Mouse (Mus musculus) left cerebral cortex, adult 2 months (tissue): ENCODE data around the gene 1700001C02Rik. TPM values are rescaled to one million over a fixed set of nuclear protein-coding genes. Genes with fewer than 3 reads are reported as not detected.

ENCODE experiments used
- DNase-seq, 2 experiments: peaks; one replicate each; pipeline ENCODE4 v3.0.0; 2021 to 2022; ENCODE audit warnings: low spot score in 2 of 2, mixed read lengths in 1 of 2; ENCODE audit errors: extremely low spot score in 1 of 2
- H3K27ac ChIP-seq: fragments of 200-600 bp; 2 replicates; pipeline ENCODE4 v1.8.1; 2022
- H3K4me3 ChIP-seq: fragments of 200-600 bp; 2 replicates; pipeline ENCODE4 v1.8.1; 2022
- CTCF ChIP-seq: fragments of 200-600 bp; IDR thresholded peaks from 2 replicates; pipeline ENCODE4 v1.8.1; 2022; ENCODE audit warnings: antibody characterized with exemption, mild to moderate bottlenecking, moderate library complexity
- intact Hi-C: fragments of 180-260 bp; cut with DNase I; formaldehyde crosslinking; loops from one replicate; pipeline ENCODE4 v1.15.1; 2025
- long read RNA-seq, 2 experiments: library from polyadenylated mRNA; stranded (forward); transcript quantifications; one replicate each; pipeline ENCODE4 v2.0.0; 2021; ENCODE audit warnings: borderline mapping rate in 2 of 2
- total RNA-seq, 2 experiments: library from RNA; stranded (reverse); gene quantifications; 2 replicates each; pipeline ENCODE4 v1.2.3; 2021

1700001C02Rik gene
- not detected for total RNA-seq
- long read RNA-seq, experiment 1 = 0 reads
- long read RNA-seq, experiment 2 = 0 reads

- intact Hi-C loops = no loop called here
- H3K27ac ChIP-seq = no peak within 1 kb of the TSS
- no peak for DNase-seq
- H3K4me3 ChIP-seq = peak within 1 kb of the TSS; percentile 28
- no peak for TF ChIP-seq CTCF
Measured at GRCm38 (mm10) chr5:30465861-30466260, at the start of gene 1700001C02Rik. Gene 1700001C02Rik, plus strand, starts transcription at chr5:30466047.

- no peak overlapping the region for H3K27ac ChIP-seq
- intact Hi-C loops = loop anchor here (2.0 kb wide), 1 partner anchor 26 kb away; no protein-coding TSS in a partner anchor
- H3K4me3 ChIP-seq = no peak overlapping the region
- no peak for DNase-seq
- TF ChIP-seq CTCF = no peak
Measured at GRCm38 (mm10) chr5:30416665-30417064, 49.2 kb upstream of the 1700001C02Rik start.

DNA sequence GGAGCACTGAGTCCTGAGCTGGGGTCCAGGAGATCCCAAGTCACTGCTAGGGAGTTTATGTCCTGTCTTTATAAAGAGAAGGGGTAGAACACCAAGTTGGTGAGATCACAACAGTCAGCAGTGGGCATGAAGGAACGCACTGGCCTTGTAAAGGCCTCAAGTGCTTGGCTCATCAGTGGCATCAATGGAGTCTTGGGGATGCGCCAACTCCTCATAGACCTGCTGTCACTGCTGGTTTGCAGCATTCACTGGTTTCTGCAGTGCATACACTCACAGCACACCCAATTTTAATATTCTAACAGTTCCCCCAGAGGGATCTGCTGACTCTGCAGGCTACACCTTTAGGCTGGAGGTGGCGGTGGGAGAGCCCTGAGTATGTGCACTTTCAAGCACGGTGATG lies 42.7 kb upstream of the 1700001C02Rik start:
- H3K27ac ChIP-seq = no peak overlapping the region
- intact Hi-C loops = loop anchor here (1.0 kb wide), 3 partner anchors 53 to 215 kb away; no protein-coding TSS in a partner anchor
- TF ChIP-seq CTCF = no peak
- H3K4me3 ChIP-seq = no peak overlapping the region
- no peak for DNase-seq

- peak; percentile 88 for TF ChIP-seq CTCF
- Histone ChIP-seq H3K4me3 (no peak overlapping the region), H3K27ac (no peak overlapping the region)
- intact Hi-C loops = loop anchor here (1.0 kb wide), 3 partner anchors 53 to 215 kb away; no protein-coding TSS in a partner anchor
- peak; percentile 67 to 69 for DNase-seq
Measured at GRCm38 (mm10) chr5:30423572-30424244, 42.1 kb upstream of the 1700001C02Rik start.

GRCm38 (mm10) chr5:30427406-30427805 lies 38.4 kb upstream of the 1700001C02Rik start:
- DNase-seq = no peak
- intact Hi-C loops = no loop called here
- no peak for TF ChIP-seq CTCF

DNA sequence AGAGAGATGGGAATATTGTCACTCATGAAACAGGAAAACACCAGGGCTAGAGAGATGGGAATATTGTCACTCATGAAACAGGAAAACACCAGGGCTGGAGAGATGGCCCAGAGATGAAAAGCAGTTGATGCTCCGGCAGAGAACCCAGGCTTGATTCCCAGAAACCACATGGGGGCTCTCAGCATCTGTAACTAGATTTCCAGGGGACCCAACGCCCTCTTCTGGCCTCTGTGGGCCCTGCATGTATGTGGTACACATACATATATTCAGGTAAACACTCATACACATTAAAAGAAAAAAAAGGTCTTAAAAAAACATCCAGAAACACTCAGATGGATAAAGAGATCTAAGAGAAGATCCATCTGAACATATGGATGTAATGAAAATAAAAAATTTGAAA lies 26.9 kb upstream of the 1700001C02Rik start:
- intact Hi-C loops = no loop called here
- H3K27ac ChIP-seq = no peak overlapping the region

More at GRCm38 (mm10) chr5:30427406-30427805, 38.4 kb upstream of the 1700001C02Rik start:
- Histone ChIP-seq H3K27ac (no peak overlapping the region), H3K4me3 (no peak overlapping the region)

DNA sequence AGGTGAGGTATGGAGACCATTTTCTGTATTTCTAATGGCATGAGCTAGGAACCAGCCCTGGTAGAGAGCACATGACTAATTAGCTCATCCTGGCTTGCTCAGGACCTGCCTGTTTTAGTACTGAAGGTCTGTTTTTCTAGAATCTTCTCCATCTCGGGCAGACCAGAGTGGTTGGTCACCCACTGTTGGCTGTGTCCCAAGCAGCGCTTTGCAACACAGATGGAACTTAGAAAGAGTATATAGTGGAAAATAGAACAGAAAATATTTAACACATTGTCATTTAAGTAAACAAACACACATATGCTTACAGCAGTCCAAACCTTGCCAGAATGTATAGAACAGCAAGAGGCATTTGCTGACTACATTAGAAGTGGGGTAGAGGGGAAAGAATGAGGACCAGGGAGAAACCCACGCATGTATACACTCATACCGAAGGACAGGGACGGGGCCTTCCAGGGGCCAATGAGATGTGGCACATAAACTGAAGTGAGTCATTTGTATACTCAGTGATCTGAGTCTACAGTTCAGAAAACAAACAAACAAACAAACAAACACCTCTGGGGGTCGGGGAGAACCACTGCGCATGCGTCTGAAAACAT lies 25.4 kb upstream of the 1700001C02Rik start:
- H3K4me3 ChIP-seq = no peak overlapping the region
- intact Hi-C loops = no loop called here
- no peak overlapping the region for H3K27ac ChIP-seq
- no peak for DNase-seq
- no peak for TF ChIP-seq CTCF

More for the DNA sequence above, 26.9 kb upstream of the 1700001C02Rik start:
- H3K4me3 ChIP-seq = no peak overlapping the region
- TF ChIP-seq CTCF = no peak; the same call in 1 of the 2 replicates
- no peak for DNase-seq

- H3K4me3 ChIP-seq = no peak overlapping the region
- DNase-seq = no peak
- no peak overlapping the region for H3K27ac ChIP-seq
- TF ChIP-seq CTCF = peak; percentile 68
- intact Hi-C loops = no loop called here
Measured at GRCm38 (mm10) chr5:30442196-30442595, 23.7 kb upstream of the 1700001C02Rik start.

DNA sequence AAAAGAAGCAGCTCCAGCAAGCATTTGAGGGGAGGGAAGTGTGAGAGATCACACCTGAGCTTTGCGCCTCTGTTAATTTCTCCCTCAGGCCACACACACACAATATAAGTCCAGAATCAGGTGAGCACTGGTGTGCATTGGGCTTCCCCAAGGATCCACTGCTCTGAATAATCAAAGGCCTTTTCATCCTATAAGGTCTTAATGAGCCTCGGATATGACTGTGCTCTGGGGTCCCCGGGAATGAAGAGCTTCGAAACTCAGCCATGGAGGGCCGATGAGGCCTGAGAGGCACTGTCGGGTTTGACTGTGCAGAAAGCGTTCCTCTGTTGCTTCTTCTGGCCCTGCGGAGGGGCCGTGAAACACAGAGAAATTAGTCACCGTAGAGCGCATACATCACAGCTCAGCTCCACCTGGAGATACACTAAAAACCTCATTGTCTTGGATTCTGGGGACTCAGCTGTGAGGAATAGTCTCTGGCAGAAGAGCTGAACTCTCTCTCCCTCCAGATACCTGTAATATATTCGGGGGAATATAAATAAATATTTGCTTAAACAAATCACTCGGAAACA lies 21.4 kb upstream of the 1700001C02Rik start:
- DNase-seq = no peak
- Histone ChIP-seq H3K4me3 (no peak overlapping the region), H3K27ac (no peak overlapping the region)
- intact Hi-C loops = no loop called here
- no peak for TF ChIP-seq CTCF

GRCm38 (mm10) chr5:30456056-30456455 lies 9.8 kb upstream of the 1700001C02Rik start:
- no peak for DNase-seq
- Histone ChIP-seq H3K4me3 (no peak overlapping the region), H3K27ac (no peak overlapping the region)
- TF ChIP-seq CTCF = peak; percentile 62
- intact Hi-C loops = no loop called here

GRCm38 (mm10) chr5:30460155-30460554 lies 5.7 kb upstream of the 1700001C02Rik start:
- no peak overlapping the region for H3K27ac ChIP-seq
- intact Hi-C loops = no loop called here
- TF ChIP-seq CTCF = peak; percentile 40
- H3K4me3 ChIP-seq = no peak overlapping the region
- DNase-seq = no peak

- peak; percentile 69 to 74 for DNase-seq
- intact Hi-C loops = no loop called here
- 0 out of 2 replicates have a peak within 1 kb of the TSS, but pooled peaks have one; percentile 28 for H3K27ac ChIP-seq
Measured at GRCm38 (mm10) chr5:30461821-30462220, 4.0 kb upstream of the 1700001C02Rik start, which contains the start of gene Otof. Gene Otof, minus strand, starts transcription at chr5:30461932.

More at GRCm38 (mm10) chr5:30461821-30462220, 4.0 kb upstream of the 1700001C02Rik start, which contains the start of gene Otof:
- peak within 1 kb of the TSS; percentile 26; the same call in 1 of the 2 replicates for H3K4me3 ChIP-seq
- TF ChIP-seq CTCF = no peak
